Mouse (Mus musculus) limb, embryonic 10.5 days (tissue): ENCODE measurements around the gene Atrip. TPM values are rescaled to one million over a fixed set of nuclear protein-coding genes. Genes with fewer than 3 reads are reported as not detected.

ENCODE experiments used
- DNase-seq: peaks from one replicate; pipeline ENCODE4 v3.0.0-alpha.2; 2017; ENCODE audit warnings: low spot score
- H3K27ac ChIP-seq: fragments of 300-500 bp; sonication (generic); 2 replicates; pipeline ENCODE4 v1.5.1; 2016; ENCODE audit warnings: mild to moderate bottlenecking
- H3K27me3 ChIP-seq: fragments of 300-500 bp; sonication (generic); 2 replicates; pipeline ENCODE4 v1.6.1; 2016; ENCODE audit warnings: low read depth, mild to moderate bottlenecking; ENCODE audit not compliant: poor library complexity, severe bottlenecking
- H3K36me3 ChIP-seq: fragments of 300-500 bp; sonication (generic); 2 replicates; pipeline ENCODE4 v1.6.1; 2016; ENCODE audit warnings: mild to moderate bottlenecking, moderate library complexity
- H3K4me1 ChIP-seq: fragments of 300-500 bp; sonication (generic); 2 replicates; pipeline ENCODE4 v1.6.1; 2016
- H3K4me3 ChIP-seq: fragments of 300-500 bp; sonication (generic); 2 replicates; pipeline ENCODE4 v1.5.1; 2016; ENCODE audit warnings: mild to moderate bottlenecking, moderate library complexity
- H3K9me3 ChIP-seq: fragments of 300-500 bp; sonication (generic); replicated peaks from 2 replicates; pipeline ENCODE4 v1.6.1; 2016; ENCODE audit warnings: mild to moderate bottlenecking
- WGBS: fragments of 180-500 bp; shearing (Covaris S2); methylation state at CpG from one replicate; pipeline ENCODE4 v1.1.7; 2016; 5-methylcytosine and 5-hydroxymethylcytosine counted together
- polyA plus RNA-seq: library from polyadenylated mRNA; unstranded; fragments of >200 nt; fragmentation: Nextera tagmentation; extraction: Ambion mirVana; gene quantifications from 2 replicates; pipeline ENCODE4 v1.2.1, GENCODE M21; 2016

Atrip gene
- polyA plus RNA-seq, result 35.3 and 36.8 TPM in 2 replicates

GRCm38 (mm10) chr9:109073661-109074573 is at the start of gene Atrip:
TSS of gene Atrip (minus strand) at chr9:109074124.
- peaks cover 48% of the 10 kb centered on the region for H3K36me3 ChIP-seq
- peak within 1 kb of the TSS; percentile 90 for H3K27ac ChIP-seq
- WGBS, result under 1% methylated on average over 57 of the region's 57 CpGs
- H3K27me3 ChIP-seq, result no peaks in the 10 kb centered on the region
- peak; percentile 94 for DNase-seq
- H3K4me1 ChIP-seq, result peaks cover 20% of the 10 kb centered on the region
- H3K4me3 ChIP-seq, result peak within 1 kb of the TSS; percentile 79
- no peaks in the 10 kb centered on the region for H3K9me3 ChIP-seq

- 66% methylated on average over 6 of the region's 6 CpGs for WGBS
- no peaks in the 10 kb centered on the region for H3K27me3 ChIP-seq
- peaks cover 17% of the 10 kb centered on the region for H3K36me3 ChIP-seq
- no peak overlapping the region for H3K4me3 ChIP-seq
- H3K9me3 ChIP-seq, result no peaks in the 10 kb centered on the region
- peaks cover 3% of the 10 kb centered on the region; the same call in 1 of the 2 replicates for H3K4me1 ChIP-seq
- H3K27ac ChIP-seq, result no peak overlapping the region
- DNase-seq, result peak; percentile 30
Observed at GRCm38 (mm10) chr9:109123266-109123665, 49.3 kb upstream of the Atrip start.

GRCm38 (mm10) chr9:109122553-109123085 is 48.7 kb upstream of the Atrip start:
- Histone ChIP-seq H3K27me3 (no peaks in the 10 kb centered on the region), H3K9me3 (no peaks in the 10 kb centered on the region), H3K36me3 (peaks cover 24% of the 10 kb centered on the region), H3K4me1 (peaks cover 3% of the 10 kb centered on the region; the same call in 1 of the 2 replicates), H3K4me3 (no peak overlapping the region), H3K27ac (no peak overlapping the region)
- WGBS, result 50% methylated on average over 2 of the region's 2 CpGs
- DNase-seq, result peak; percentile 35

GRCm38 (mm10) chr9:109120956-109121355 is 47.0 kb upstream of the Atrip start:
- no peak overlapping the region for H3K27ac ChIP-seq
- no peak overlapping the region for H3K4me3 ChIP-seq
- H3K36me3 ChIP-seq, result peaks cover 40% of the 10 kb centered on the region
- WGBS, result 90% methylated on average over 6 of the region's 6 CpGs
- no peaks in the 10 kb centered on the region for H3K27me3 ChIP-seq
- peaks cover 3% of the 10 kb centered on the region; the same call in 1 of the 2 replicates for H3K4me1 ChIP-seq
- DNase-seq, result no peak
- H3K9me3 ChIP-seq, result no peaks in the 10 kb centered on the region

- H3K27me3 ChIP-seq, result no peaks in the 10 kb centered on the region
- DNase-seq, result no peak
- H3K4me1 ChIP-seq, result peaks cover 3% of the 10 kb centered on the region; the same call in 1 of the 2 replicates
- WGBS, result 95% methylated on average over 9 of the region's 9 CpGs
- peaks cover 54% of the 10 kb centered on the region for H3K36me3 ChIP-seq
- H3K4me3 ChIP-seq, result no peak overlapping the region
- no peaks in the 10 kb centered on the region for H3K9me3 ChIP-seq
- no peak overlapping the region for H3K27ac ChIP-seq
Observed at GRCm38 (mm10) chr9:109119571-109119970, 45.6 kb upstream of the Atrip start.

- no peak for DNase-seq
- no peak overlapping the region for H3K4me3 ChIP-seq
- peaks cover 69% of the 10 kb centered on the region for H3K36me3 ChIP-seq
- H3K9me3 ChIP-seq, result no peaks in the 10 kb centered on the region
- H3K27me3 ChIP-seq, result no peaks in the 10 kb centered on the region
- no peak overlapping the region for H3K27ac ChIP-seq
- WGBS, result 96% methylated on average over 4 of the region's 4 CpGs
- H3K4me1 ChIP-seq, result peaks cover 2% of the 10 kb centered on the region; the same call in 1 of the 2 replicates
Observed at GRCm38 (mm10) chr9:109118106-109118505, 44.2 kb upstream of the Atrip start.

GRCm38 (mm10) chr9:109116205-109116604 is 42.3 kb upstream of the Atrip start:
- Histone ChIP-seq H3K27ac (no peak overlapping the region), H3K27me3 (no peaks in the 10 kb centered on the region), H3K9me3 (no peaks in the 10 kb centered on the region), H3K4me1 (no peaks in the 10 kb centered on the region), H3K36me3 (peaks cover 88% of the 10 kb centered on the region), H3K4me3 (no peak overlapping the region)
- WGBS, result 95% methylated on average over 10 of the region's 10 CpGs
- DNase-seq, result peak; percentile 28

GRCm38 (mm10) chr9:109114871-109115270 is 40.9 kb upstream of the Atrip start:
- Histone ChIP-seq H3K36me3 (peaks cover 100% of the 10 kb centered on the region), H3K27ac (no peak overlapping the region), H3K9me3 (no peaks in the 10 kb centered on the region), H3K4me3 (no peak overlapping the region), H3K27me3 (no peaks in the 10 kb centered on the region), H3K4me1 (no peaks in the 10 kb centered on the region)
- 86% methylated on average over 7 of the region's 7 CpGs for WGBS
- DNase-seq, result peak; percentile 19

- Histone ChIP-seq H3K27me3 (0 out of 2 replicates have a peak, but pooled peaks cover 3% of the 10 kb centered on the region), H3K4me3 (no peak overlapping the region), H3K36me3 (peaks cover 100% of the 10 kb centered on the region), H3K27ac (no peak overlapping the region), H3K9me3 (no peaks in the 10 kb centered on the region), H3K4me1 (no peaks in the 10 kb centered on the region)
- 94% methylated on average over 11 of the region's 11 CpGs for WGBS
- DNase-seq, result peak; percentile 26
Observed at GRCm38 (mm10) chr9:109114276-109114675, 40.4 kb upstream of the Atrip start.

GRCm38 (mm10) chr9:109113331-109113730 is 39.4 kb upstream of the Atrip start:
- DNase-seq, result peak; percentile 18
- H3K36me3 ChIP-seq, result peaks cover 100% of the 10 kb centered on the region
- H3K4me1 ChIP-seq, result no peaks in the 10 kb centered on the region
- H3K4me3 ChIP-seq, result no peak overlapping the region
- H3K27me3 ChIP-seq, result 0 out of 2 replicates have a peak, but pooled peaks cover 5% of the 10 kb centered on the region
- H3K27ac ChIP-seq, result no peak overlapping the region
- no peaks in the 10 kb centered on the region for H3K9me3 ChIP-seq
- 90% methylated on average over 8 of the region's 8 CpGs for WGBS

- Histone ChIP-seq H3K9me3 (no peaks in the 10 kb centered on the region), H3K36me3 (peaks cover 100% of the 10 kb centered on the region), H3K27ac (no peak overlapping the region), H3K4me1 (peaks cover 14% of the 10 kb centered on the region), H3K4me3 (no peak overlapping the region), H3K27me3 (0 out of 2 replicates have a peak, but pooled peaks cover 5% of the 10 kb centered on the region)
- 95% methylated on average over 9 of the region's 9 CpGs for WGBS
- DNase-seq, result no peak
Observed at GRCm38 (mm10) chr9:109111591-109111990, 37.7 kb upstream of the Atrip start.

GRCm38 (mm10) chr9:109111101-109111500 is 37.2 kb upstream of the Atrip start:
- no peaks in the 10 kb centered on the region for H3K9me3 ChIP-seq
- H3K4me1 ChIP-seq, result peaks cover 19% of the 10 kb centered on the region
- no peak overlapping the region for H3K27ac ChIP-seq
- peaks cover 100% of the 10 kb centered on the region for H3K36me3 ChIP-seq
- no peak for DNase-seq
- 0 out of 2 replicates have a peak, but pooled peaks cover 5% of the 10 kb centered on the region for H3K27me3 ChIP-seq
- H3K4me3 ChIP-seq, result no peak overlapping the region
- WGBS, result 89% methylated on average over 4 of the region's 4 CpGs

GRCm38 (mm10) chr9:109110240-109110639 is 36.3 kb upstream of the Atrip start:
- Histone ChIP-seq H3K4me3 (no peak overlapping the region), H3K9me3 (no peaks in the 10 kb centered on the region), H3K36me3 (peaks cover 100% of the 10 kb centered on the region), H3K27ac (no peak overlapping the region), H3K4me1 (peaks cover 19% of the 10 kb centered on the region), H3K27me3 (0 out of 2 replicates have a peak, but pooled peaks cover 5% of the 10 kb centered on the region)
- DNase-seq, result no peak
- WGBS, result 96% methylated on average over 11 of the region's 11 CpGs
